Mouse (Mus musculus) cerebellum, adult 11 months (tissue): ENCODE data around the gene Ncor1.
"Not testable (repeated sequence)": the region's sequence is repeated elsewhere in the genome, so short reads cannot be mapped to it uniquely, and the experiment has no call there.

Experiments used
- DNase-seq: peaks from one replicate; pipeline ENCODE4 v3.0.0; 2022

The Ncor1 gene

GRCm38 (mm10) chr11:62457891-62458270, 460 bp downstream of the Ncor1 start:
- no peak for DNase-seq

GRCm38 (mm10) chr11:62457241-62457890, 975 bp downstream of the Ncor1 start:
- DNase-seq = peak; percentile 84

GRCm38 (mm10) chr11:62456483-62457172, 1.7 kb downstream of the Ncor1 start:
- no peak for DNase-seq

GRCm38 (mm10) chr11:62456021-62456482, 2.3 kb downstream of the Ncor1 start:
- DNase-seq = no peak

GRCm38 (mm10) chr11:62455193-62455592, 3.1 kb downstream of the Ncor1 start:
- no peak for DNase-seq

- DNase-seq = no peak
Observed at GRCm38 (mm10) chr11:62448971-62449370, 9.4 kb downstream of the Ncor1 start.

- DNase-seq = no peak
Observed at GRCm38 (mm10) chr11:62445799-62446198, 12.5 kb downstream of the Ncor1 start.

- no peak for DNase-seq
Observed at GRCm38 (mm10) chr11:62440670-62441315, 17.5 kb downstream of the Ncor1 start.

GRCm38 (mm10) chr11:62432211-62432610, 26.1 kb downstream of the Ncor1 start:
- no peak for DNase-seq

GRCm38 (mm10) chr11:62427105-62427504, 31.2 kb downstream of the Ncor1 start:
- DNase-seq = no peak

GRCm38 (mm10) chr11:62426266-62426665, 32.1 kb downstream of the Ncor1 start:
- no peak for DNase-seq

GRCm38 (mm10) chr11:62424525-62424924, 33.8 kb downstream of the Ncor1 start:
- DNase-seq = no peak

- no peak for DNase-seq
Observed at GRCm38 (mm10) chr11:62415026-62415425, 43.3 kb downstream of the Ncor1 start.

GRCm38 (mm10) chr11:62409611-62410010, 48.7 kb downstream of the Ncor1 start:
- DNase-seq = no peak

GRCm38 (mm10) chr11:62408848-62409247, 49.5 kb downstream of the Ncor1 start:
- DNase-seq = no peak

- peak; percentile 34 for DNase-seq
Observed at GRCm38 (mm10) chr11:62396405-62396804, 61.9 kb downstream of the Ncor1 start.

GRCm38 (mm10) chr11:62388331-62388679, 70.0 kb downstream of the Ncor1 start:
- DNase-seq = no peak

GRCm38 (mm10) chr11:62387608-62388330, 70.6 kb downstream of the Ncor1 start:
- no peak for DNase-seq

GRCm38 (mm10) chr11:62377202-62377851, 81.0 kb downstream of the Ncor1 start:
- not testable (repeated sequence) for DNase-seq

GRCm38 (mm10) chr11:62371776-62372175, 86.6 kb downstream of the Ncor1 start:
- no peak for DNase-seq

- no peak for DNase-seq
Observed at GRCm38 (mm10) chr11:62369924-62370323, 88.4 kb downstream of the Ncor1 start.

- DNase-seq = no peak
Observed at GRCm38 (mm10) chr11:62366879-62367278, 91.5 kb downstream of the Ncor1 start.

GRCm38 (mm10) chr11:62355216-62355615, 103.1 kb downstream of the Ncor1 start:
- DNase-seq = no peak
